Mouse (Mus musculus): ENCODE results near the gene Fbxo2. TPM values are rescaled to one million over a fixed set of nuclear protein-coding genes. Genes with fewer than 3 reads are reported as not detected.

Fbxo2 gene
- 0.55 and 0.76 TPM in 2 replicates for polyA plus RNA-seq (2015; fragmentation: Nextera tagmentation; extraction: Ambion mirVana)

DNA sequence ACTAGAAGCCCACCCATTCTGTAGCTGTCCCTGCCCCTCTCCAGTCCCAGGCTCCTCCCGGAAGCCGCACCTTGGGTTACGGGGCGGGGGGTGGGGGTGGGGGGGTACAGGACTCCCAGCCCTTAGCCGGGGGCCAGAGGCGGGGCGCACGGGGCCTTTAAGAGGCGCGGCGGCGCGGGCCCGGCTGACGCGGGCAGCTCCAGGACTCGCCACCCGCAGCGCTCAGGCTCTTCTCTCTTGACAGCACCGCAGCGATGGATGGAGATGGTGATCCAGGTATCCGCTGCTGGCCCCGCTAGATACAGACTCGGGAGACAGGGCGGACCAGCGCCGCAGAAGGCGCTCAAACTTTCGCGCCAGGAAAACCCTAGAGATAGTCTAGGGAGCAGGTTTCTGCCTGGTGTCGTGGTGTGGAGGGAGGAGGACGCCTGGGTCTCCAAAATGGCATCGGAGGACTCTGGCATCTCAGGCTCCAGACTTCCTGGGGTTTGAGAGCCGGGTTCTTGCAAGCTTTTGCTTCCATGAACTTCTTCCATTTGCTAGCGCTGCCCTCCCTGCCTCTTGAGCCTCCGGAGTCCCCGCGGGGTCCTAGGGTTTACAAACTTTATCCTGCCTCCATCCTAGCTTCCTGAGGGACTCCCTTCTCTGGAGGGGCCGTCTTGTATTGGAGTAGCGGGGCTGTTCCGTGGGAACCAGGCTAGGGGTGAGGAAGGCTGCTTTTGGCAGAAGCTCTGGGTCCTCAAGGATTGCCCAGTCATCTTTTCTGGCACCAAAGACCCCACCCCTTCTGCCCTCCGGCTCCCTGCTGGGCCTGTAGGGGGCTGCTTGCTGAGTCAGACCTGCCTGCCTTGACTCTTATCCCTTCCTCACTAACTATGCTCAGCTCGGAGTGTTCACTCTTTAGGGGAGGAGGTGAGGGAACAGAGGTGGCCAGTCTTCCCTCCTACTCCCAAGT lies at the start of gene Fbxo2, which contains the start of gene Fbxo44:
TSS of gene Fbxo2 (plus strand) at position 186 of the 955 bp plus-strand sequence.
TSS of gene Fbxo44 (minus strand) at position 47 of the 955 bp plus-strand sequence.
- peak; percentile 46 for ATAC-seq (ENCODE audit: low FRiP score, low TSS enrichment)

GRCm38 (mm10) chr4:148112519-148112918 lies 47.9 kb upstream of the Fbxo2 start:
- no peak for TF ChIP-seq EP300 (optimal IDR thresholded peaks at IDR 0.05)
- no peak for TF ChIP-seq CTCF (IDR thresholded peaks at IDR 0.05; ENCODE audit: low read depth)
- no peaks in the 10 kb centered on the region for H3K36me3 ChIP-seq (ENCODE audit: control insufficient read depth, insufficient read depth, low read length)
- no peaks in the 10 kb centered on the region for H3K4me1 ChIP-seq (replicated peaks; ENCODE audit: control insufficient read depth, insufficient read depth)
- DNase-seq (ENCODE audit: low spot score) = no peak
- H3K4me2 ChIP-seq (replicated peaks; ENCODE audit: low read depth) = no peak overlapping the region
- H3K9me3 ChIP-seq (ENCODE audit: control insufficient read depth, low read length) = no peaks in the 10 kb centered on the region
- H3K9ac ChIP-seq (ENCODE audit: low read length) = no peak overlapping the region
- H3K4me3 ChIP-seq (ENCODE audit: low read depth, low read length) = no peak overlapping the region
- ATAC-seq (ENCODE audit: low FRiP score, low TSS enrichment) = no peak
- H3K27ac ChIP-seq (replicated peaks) = no peak overlapping the region
- 65% methylated on average over 12 of the region's 12 CpGs for WGBS
- no peaks in the 10 kb centered on the region for H3K27me3 ChIP-seq (ENCODE audit: control insufficient read depth, insufficient read depth, low read length)

More for the DNA sequence above, at the start of gene Fbxo2, which contains the start of gene Fbxo44:
- no peaks in the 10 kb centered on the region for H3K9me3 ChIP-seq (ENCODE audit: control insufficient read depth, low read length)
- no peak for DNase-seq (ENCODE audit: low spot score)
- H3K4me2 ChIP-seq (replicated peaks; ENCODE audit: low read depth) = peak within 1 kb of the TSS; percentile 99
- H3K27ac ChIP-seq (replicated peaks) = peak within 1 kb of the TSS; percentile 35; the same call in 1 of the 2 replicates
- no peaks in the 10 kb centered on the region for H3K4me1 ChIP-seq (replicated peaks; ENCODE audit: control insufficient read depth, insufficient read depth)
- H3K36me3 ChIP-seq (ENCODE audit: control insufficient read depth, insufficient read depth, low read length) = no peaks in the 10 kb centered on the region
- peak within 1 kb of the TSS; percentile 59 for H3K4me3 ChIP-seq (ENCODE audit: low read depth, low read length)
- H3K27me3 ChIP-seq (ENCODE audit: control insufficient read depth, insufficient read depth, low read length) = peaks cover 16% of the 10 kb centered on the region
- WGBS = 1% methylated on average over 40 of the region's 43 CpGs
- peak within 1 kb of the TSS; percentile 71 for H3K9ac ChIP-seq (ENCODE audit: low read length)
- TF ChIP-seq CTCF (IDR thresholded peaks at IDR 0.05; ENCODE audit: low read depth) = no peak
- no peak for TF ChIP-seq EP300 (optimal IDR thresholded peaks at IDR 0.05)

GRCm38 (mm10) chr4:148114758-148115391 lies 45.5 kb upstream of the Fbxo2 start:
- ATAC-seq (ENCODE audit: low FRiP score, low TSS enrichment) = peak; percentile 72
- no peaks in the 10 kb centered on the region for H3K4me1 ChIP-seq (replicated peaks; ENCODE audit: control insufficient read depth, insufficient read depth)
- H3K27me3 ChIP-seq (ENCODE audit: control insufficient read depth, insufficient read depth, low read length) = no peaks in the 10 kb centered on the region
- no peak overlapping the region for H3K9ac ChIP-seq (ENCODE audit: low read length)
- H3K4me2 ChIP-seq (replicated peaks; ENCODE audit: low read depth) = no peak overlapping the region
- H3K27ac ChIP-seq (replicated peaks) = no peak overlapping the region
- peak; percentile 100 for TF ChIP-seq CTCF (IDR thresholded peaks at IDR 0.05; ENCODE audit: low read depth)
- no peak for TF ChIP-seq EP300 (optimal IDR thresholded peaks at IDR 0.05)
- 6% methylated on average over 15 of the region's 15 CpGs for WGBS
- H3K4me3 ChIP-seq (ENCODE audit: low read depth, low read length) = no peak overlapping the region
- no peaks in the 10 kb centered on the region for H3K9me3 ChIP-seq (ENCODE audit: control insufficient read depth, low read length)
- H3K36me3 ChIP-seq (ENCODE audit: control insufficient read depth, insufficient read depth, low read length) = no peaks in the 10 kb centered on the region
- peak; percentile 89 for DNase-seq (ENCODE audit: low spot score)

DNA sequence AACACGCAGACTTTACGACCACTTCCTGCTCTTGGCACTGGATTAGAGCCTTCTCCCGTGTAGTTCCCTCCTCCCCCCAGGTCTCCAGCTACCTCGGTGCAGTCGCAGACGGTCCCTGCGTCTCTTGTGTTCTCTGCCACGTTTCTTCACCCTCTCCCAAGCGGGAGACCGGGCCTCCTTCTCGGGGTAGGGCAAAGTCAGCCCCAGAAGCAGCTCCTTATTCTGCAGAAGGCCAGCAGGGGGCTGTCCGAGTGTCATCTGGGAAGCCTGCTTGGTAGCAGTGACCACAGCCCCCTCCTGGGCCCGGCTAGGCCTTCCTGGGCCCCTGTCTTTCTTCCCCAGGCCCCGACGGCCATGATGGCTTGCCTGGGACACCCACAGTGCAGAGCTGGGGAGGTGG lies 45.0 kb upstream of the Fbxo2 start:
- ATAC-seq (ENCODE audit: low FRiP score, low TSS enrichment) (no peak; the same call in 1 of the 2 replicates), DNase-seq (ENCODE audit: low spot score) (peak; percentile 63)
- Histone ChIP-seq H3K36me3 (ENCODE audit: control insufficient read depth, insufficient read depth, low read length) (no peaks in the 10 kb centered on the region), H3K9me3 (ENCODE audit: control insufficient read depth, low read length) (no peaks in the 10 kb centered on the region), H3K27me3 (ENCODE audit: control insufficient read depth, insufficient read depth, low read length) (no peaks in the 10 kb centered on the region), H3K4me2 (replicated peaks; ENCODE audit: low read depth) (no peak overlapping the region), H3K4me1 (replicated peaks; ENCODE audit: control insufficient read depth, insufficient read depth) (no peaks in the 10 kb centered on the region), H3K4me3 (ENCODE audit: low read depth, low read length) (no peak overlapping the region), H3K27ac (replicated peaks) (no peak overlapping the region), H3K9ac (ENCODE audit: low read length) (no peak overlapping the region)
- 3% methylated on average over 15 of the region's 15 CpGs for WGBS
- TF ChIP-seq EP300 (optimal IDR thresholded peaks at IDR 0.05) = no peak
- peak; percentile 66 for TF ChIP-seq CTCF (IDR thresholded peaks at IDR 0.05; ENCODE audit: low read depth)

DNA sequence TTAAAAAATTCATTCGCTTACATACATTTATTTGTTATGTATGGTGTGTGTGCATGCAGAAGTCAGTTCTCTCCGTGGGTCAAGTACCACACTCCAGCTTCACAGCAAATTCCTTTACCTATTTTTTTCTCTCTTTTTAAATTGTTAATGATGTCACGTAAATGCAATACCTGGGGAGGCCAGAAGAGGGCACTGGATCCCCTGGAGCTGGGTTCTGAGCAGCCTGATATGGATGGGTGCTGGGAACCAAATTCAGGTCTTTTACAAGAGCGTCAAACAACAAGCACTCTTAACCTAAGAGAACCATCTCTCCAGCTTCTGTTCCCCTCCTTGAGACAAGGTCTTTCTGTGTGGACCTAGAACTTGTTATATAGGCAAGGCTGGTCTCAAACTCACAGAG lies 43.8 kb upstream of the Fbxo2 start:
- H3K27ac ChIP-seq (replicated peaks) = no peak overlapping the region
- WGBS = 80% methylated on average over 4 of the region's 4 CpGs
- no peak for ATAC-seq (ENCODE audit: low FRiP score, low TSS enrichment)
- no peak overlapping the region for H3K4me2 ChIP-seq (replicated peaks; ENCODE audit: low read depth)
- no peak for DNase-seq (ENCODE audit: low spot score)
- no peaks in the 10 kb centered on the region for H3K9me3 ChIP-seq (ENCODE audit: control insufficient read depth, low read length)
- H3K27me3 ChIP-seq (ENCODE audit: control insufficient read depth, insufficient read depth, low read length) = no peaks in the 10 kb centered on the region
- H3K4me3 ChIP-seq (ENCODE audit: low read depth, low read length) = no peak overlapping the region
- H3K9ac ChIP-seq (ENCODE audit: low read length) = no peak overlapping the region
- peak; percentile 43 for TF ChIP-seq CTCF (IDR thresholded peaks at IDR 0.05; ENCODE audit: low read depth)
- TF ChIP-seq EP300 (optimal IDR thresholded peaks at IDR 0.05) = no peak
- no peaks in the 10 kb centered on the region for H3K4me1 ChIP-seq (replicated peaks; ENCODE audit: control insufficient read depth, insufficient read depth)
- H3K36me3 ChIP-seq (ENCODE audit: control insufficient read depth, insufficient read depth, low read length) = no peaks in the 10 kb centered on the region
